Mouse (Mus musculus) kidney, adult 2 months (tissue): Measurements from ENCODE around the gene Tor1aip1. TPM values are rescaled to one million over a fixed set of nuclear protein-coding genes. Genes with fewer than 3 reads are reported as not detected.
A peak's percentile ranks its signal among the peaks of the same experiment; 100 is the strongest.
"Not testable (repeated sequence)": the region's sequence is repeated elsewhere in the genome, so short reads cannot be mapped to it uniquely, and the experiment has no call there.

Experiments
- DNase-seq: peaks from one replicate; pipeline ENCODE4 v3.0.0; 2021
- H3K27ac ChIP-seq: fragments of 200-500 bp; 2 replicates; pipeline ENCODE4 v1.5.1; 2012; ENCODE audit warnings: low read depth, low read length, control low read depth, inconsistent platforms; ENCODE audit not compliant: insufficient read depth
- H3K27me3 ChIP-seq: fragments of 200-500 bp; replicated peaks from 2 replicates; pipeline ENCODE4 v1.6.1; 2012; ENCODE audit warnings: mild to moderate bottlenecking, moderate library complexity, low read length, inconsistent platforms; ENCODE audit not compliant: control insufficient read depth, insufficient read depth
- H3K36me3 ChIP-seq: fragments of 200-500 bp; 2 replicates; pipeline ENCODE4 v1.6.1; 2012; ENCODE audit warnings: mild to moderate bottlenecking, moderate library complexity, low read length, inconsistent platforms; ENCODE audit not compliant: control insufficient read depth, insufficient read depth
- H3K4me1 ChIP-seq: fragments of 200-500 bp; 2 replicates; pipeline ENCODE4 v1.6.1; 2011; ENCODE audit warnings: low read length; ENCODE audit not compliant: control insufficient read depth, insufficient read depth
- H3K4me3 ChIP-seq: fragments of 200-500 bp; 2 replicates; pipeline ENCODE4 v1.5.1; 2011; ENCODE audit warnings: mild to moderate bottlenecking, low read depth, low read length, control low read depth; ENCODE audit not compliant: insufficient read depth
- CTCF ChIP-seq: fragments of 200-500 bp; conservative IDR thresholded peaks from 2 replicates; pipeline ENCODE4 v1.5.1; 2011; ENCODE audit warnings: low read depth, mild to moderate bottlenecking, control low read depth, low read length, moderate library complexity, mixed read lengths; ENCODE audit not compliant: insufficient read depth, insufficient read length
- POLR2A ChIP-seq: fragments of 200-500 bp; IDR thresholded peaks from one replicate; pipeline ENCODE4 v1.6.1; 2011; ENCODE audit warnings: low read depth, low read length, control low read depth
- WGBS: fragments of 180-500 bp; shearing (Covaris S2); methylation state at CpG from one replicate; pipeline ENCODE4 v1.1.7; 2018; 5-methylcytosine and 5-hydroxymethylcytosine counted together
- polyA plus RNA-seq: library from polyadenylated mRNA; depleted of rRNA; stranded (reverse); fragments of >200 nt; gene quantifications from 2 replicates; pipeline ENCODE4 v1.2.3, GENCODE M21; 2012

The Tor1aip1 gene
- polyA plus RNA-seq, 1 experiment: 35.3 TPM

GRCm38 (mm10) chr1:156042481-156042880 is 6.2 kb upstream of the Tor1aip1 start:
- DNase-seq: no peak
- Histone ChIP-seq H3K27ac (no peak overlapping the region), H3K27me3 (no peaks in the 10 kb centered on the region), H3K4me3 (no peak overlapping the region), H3K4me1 (peaks cover 32% of the 10 kb centered on the region; the same call in 1 of the 2 replicates), H3K36me3 (no peaks in the 10 kb centered on the region; the same call in 1 of the 2 replicates)
- TF ChIP-seq POLR2A (no peak), CTCF (no peak)
- 62% methylated on average over 5 of the region's 5 CpGs for WGBS

- Histone ChIP-seq H3K27me3 (no peaks in the 10 kb centered on the region), H3K4me1 (peaks cover 32% of the 10 kb centered on the region; the same call in 1 of the 2 replicates), H3K4me3 (peak overlapping the region; percentile 36), H3K27ac (peak overlapping the region; percentile 51), H3K36me3 (no peaks in the 10 kb centered on the region; the same call in 1 of the 2 replicates)
- no peak for DNase-seq
- 13% methylated on average over 7 of the region's 7 CpGs for WGBS
- TF ChIP-seq CTCF (no peak), POLR2A (no peak)
Observed at GRCm38 (mm10) chr1:156041451-156042241, 5.4 kb upstream of the Tor1aip1 start.

GRCm38 (mm10) chr1:156040731-156041401 is 4.6 kb upstream of the Tor1aip1 start:
- peak overlapping the region; percentile 51 for H3K27ac ChIP-seq
- H3K27me3 ChIP-seq: no peaks in the 10 kb centered on the region
- no peaks in the 10 kb centered on the region; the same call in 1 of the 2 replicates for H3K36me3 ChIP-seq
- H3K4me3 ChIP-seq: peak overlapping the region; percentile 36
- TF ChIP-seq CTCF: 0 out of 2 replicates have a peak, but pooled peaks have one; percentile 3
- peak; percentile 97 for TF ChIP-seq POLR2A
- peaks cover 31% of the 10 kb centered on the region; the same call in 1 of the 2 replicates for H3K4me1 ChIP-seq
- DNase-seq: peak; percentile 97
- WGBS: under 1% methylated on average over 22 of the region's 22 CpGs

- TF ChIP-seq CTCF: 0 out of 2 replicates have a peak, but pooled peaks have one; percentile 9
- not testable (repeated sequence) for H3K27me3 ChIP-seq, H3K27ac ChIP-seq, H3K36me3 ChIP-seq, H3K4me3 ChIP-seq, DNase-seq
- peaks cover 24% of the 10 kb centered on the region; the same call in 1 of the 2 replicates for H3K4me1 ChIP-seq
- 71% methylated on average over 7 of the region's 7 CpGs for WGBS
Observed at GRCm38 (mm10) chr1:156039989-156040388, 3.7 kb upstream of the Tor1aip1 start.

- H3K4me1 ChIP-seq: peaks cover 6% of the 10 kb centered on the region; the same call in 1 of the 2 replicates
- DNase-seq: peak; percentile 70
- TF ChIP-seq POLR2A (peak; percentile 24), CTCF (no peak)
- 2% methylated on average over 5 of the region's 5 CpGs for WGBS
- peak overlapping the region; percentile 97 for H3K27ac ChIP-seq
- no peaks in the 10 kb centered on the region for H3K27me3 ChIP-seq
- peaks cover 1% of the 10 kb centered on the region; the same call in 1 of the 2 replicates for H3K36me3 ChIP-seq
- H3K4me3 ChIP-seq: peak overlapping the region; percentile 42
Observed at GRCm38 (mm10) chr1:156037144-156037583, 884 bp upstream of the Tor1aip1 start.

- WGBS: under 1% methylated on average over 59 of the region's 59 CpGs
- Histone ChIP-seq H3K4me3 (peak within 1 kb of the TSS; percentile 92), H3K27me3 (no peaks in the 10 kb centered on the region), H3K36me3 (peaks cover 6% of the 10 kb centered on the region), H3K4me1 (peaks cover 5% of the 10 kb centered on the region; the same call in 1 of the 2 replicates), H3K27ac (peak within 1 kb of the TSS; percentile 99)
- TF ChIP-seq POLR2A: no peak
- TF ChIP-seq CTCF: no peak
- DNase-seq: no peak
Observed at GRCm38 (mm10) chr1:156035269-156035929, 881 bp downstream of the Tor1aip1 start, which contains the start of gene Tor1aip2. Gene Tor1aip2, plus strand, starts transcription at chr1:156035403.
